Mouse (Mus musculus) cerebellum, adult 2 months (tissue): Measurements from ENCODE around the gene Calm3. TPM values are rescaled to one million over a fixed set of nuclear protein-coding genes. Genes with fewer than 3 reads are reported as not detected.

Source experiments
- DNase-seq, 2 experiments: peaks; one replicate each; pipeline ENCODE4 v3.0.0; 2021
- H3K27ac ChIP-seq: fragments of 200-500 bp; 2 replicates; pipeline ENCODE4 v1.5.1; 2012; ENCODE audit warnings: low read length, control low read depth, inconsistent platforms; ENCODE audit not compliant: insufficient read depth
- H3K27me3 ChIP-seq: fragments of 200-500 bp; 2 replicates; pipeline ENCODE4 v1.6.1; 2012; ENCODE audit warnings: inconsistent platforms, mild to moderate bottlenecking, low read length, moderate library complexity; ENCODE audit not compliant: control insufficient read depth, insufficient read depth
- H3K4me1 ChIP-seq: fragments of 200-500 bp; 2 replicates; pipeline ENCODE4 v1.6.1; 2011; ENCODE audit warnings: low read length; ENCODE audit not compliant: control insufficient read depth, insufficient read depth
- H3K4me3 ChIP-seq: fragments of 200-500 bp; replicated peaks from 2 replicates; pipeline ENCODE3; 2011; ENCODE audit warnings: mild to moderate bottlenecking, low read depth, low read length, control low read depth; ENCODE audit not compliant: insufficient read depth
- CTCF ChIP-seq: fragments of 200-500 bp; IDR thresholded peaks from 2 replicates; pipeline ENCODE4 v1.5.1; 2011; ENCODE audit warnings: low read depth, mild to moderate bottlenecking, control low read depth, low read length, moderate library complexity, borderline replicate concordance; ENCODE audit not compliant: insufficient read depth
- POLR2A ChIP-seq: fragments of 200-500 bp; IDR thresholded peaks from 2 replicates; pipeline ENCODE4 v1.6.1; 2011; ENCODE audit warnings: low read length, control low read depth, borderline replicate concordance; ENCODE audit not compliant: insufficient read depth
- WGBS: fragments of 180-500 bp; shearing (Covaris S2); methylation state at CpG from one replicate; pipeline ENCODE4 v1.1.7; 2018; 5-methylcytosine and 5-hydroxymethylcytosine counted together
- polyA plus RNA-seq: library from polyadenylated mRNA; depleted of rRNA; stranded (reverse); fragments of >200 nt; gene quantifications from 2 replicates; pipeline ENCODE4 v1.2.3, GENCODE M21; 2012

The Calm3 gene
- polyA plus RNA-seq, 1 experiment, result 1,504 TPM

DNA sequence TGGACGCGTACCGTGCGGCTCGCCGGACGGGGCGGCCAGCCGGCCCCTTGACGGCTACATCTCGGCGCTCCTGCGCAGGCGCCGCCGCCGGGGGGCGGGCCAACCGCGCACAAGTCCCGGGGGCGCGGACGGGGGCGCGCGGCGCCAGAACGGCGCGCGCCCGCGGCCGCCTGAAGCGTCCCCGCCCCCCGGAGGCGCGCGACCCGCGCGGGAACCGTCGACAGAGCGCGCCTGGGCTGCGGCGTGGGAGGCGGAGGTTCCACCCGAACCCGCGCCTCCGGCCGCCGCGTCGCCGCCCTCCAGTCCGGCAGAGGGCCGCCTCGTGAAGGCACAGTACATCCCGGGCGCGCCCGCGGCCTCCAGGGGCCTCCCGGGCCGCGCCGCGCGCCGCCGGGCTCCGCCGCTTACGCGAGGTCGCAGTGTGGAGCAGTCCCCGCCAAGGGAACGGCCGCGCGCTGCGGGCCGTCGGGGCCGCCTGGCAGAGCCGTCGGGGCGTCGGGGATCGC lies 38.6 kb downstream of the Calm3 start:
- no peak for TF ChIP-seq POLR2A
- no peak for TF ChIP-seq CTCF
- no peak overlapping the region for H3K27ac ChIP-seq
- H3K4me1 ChIP-seq, result no peaks in the 10 kb centered on the region
- WGBS, result 51% methylated on average over 95 of the region's 95 CpGs
- no peak for DNase-seq
- no peaks in the 10 kb centered on the region for H3K27me3 ChIP-seq
- no peak overlapping the region for H3K4me3 ChIP-seq

DNA sequence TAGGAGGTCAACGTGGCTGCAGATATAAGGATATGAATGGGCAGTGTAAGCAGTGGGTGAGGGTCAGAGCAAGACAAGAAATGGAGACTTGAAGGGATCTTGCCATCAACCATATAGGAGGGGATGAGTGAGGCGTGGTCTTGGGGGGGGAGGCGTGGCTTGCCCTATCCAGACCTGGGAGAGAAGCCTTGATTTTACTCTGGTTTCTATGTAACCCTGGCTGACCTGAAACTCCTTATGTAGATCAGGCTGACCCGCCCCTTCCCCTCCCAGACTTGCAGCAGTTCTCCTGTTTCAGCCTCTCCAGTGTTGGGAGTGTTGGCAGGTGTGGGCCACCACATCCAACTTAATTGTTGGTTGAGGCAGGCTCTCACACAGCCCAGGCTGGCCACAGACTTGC lies 39.6 kb downstream of the Calm3 start:
- 86% methylated on average over 4 of the region's 4 CpGs for WGBS
- no peak overlapping the region for H3K4me3 ChIP-seq
- DNase-seq, result no peak
- no peaks in the 10 kb centered on the region for H3K4me1 ChIP-seq
- H3K27ac ChIP-seq, result no peak overlapping the region
- TF ChIP-seq CTCF, result no peak
- no peaks in the 10 kb centered on the region for H3K27me3 ChIP-seq

DNA sequence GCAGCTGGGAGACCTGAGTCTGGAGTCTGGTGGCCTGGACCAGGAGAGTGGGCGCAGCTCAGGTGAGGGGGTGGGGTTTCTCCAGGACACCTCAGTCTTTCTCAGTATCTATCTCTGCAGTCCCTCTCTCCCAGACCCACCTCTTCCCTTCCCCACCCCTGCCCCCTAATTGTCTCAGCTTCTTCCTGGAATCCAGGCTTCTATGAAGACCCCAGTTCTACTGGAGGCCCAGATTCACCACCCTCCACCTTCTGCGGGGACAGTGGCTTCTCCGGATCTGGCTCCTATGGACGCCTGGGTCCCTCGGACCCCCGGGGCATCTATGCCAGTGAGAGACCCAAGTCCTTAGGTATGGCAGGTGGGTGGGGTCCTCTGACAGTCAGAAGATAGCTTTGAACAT lies 40.8 kb downstream of the Calm3 start:
- Histone ChIP-seq H3K4me3 (no peak overlapping the region), H3K4me1 (no peaks in the 10 kb centered on the region), H3K27me3 (no peaks in the 10 kb centered on the region), H3K27ac (no peak overlapping the region)
- no peak for TF ChIP-seq POLR2A
- whole genome bisulfite sequencing, result 88% methylated on average over 6 of the region's 6 CpGs
- DNase-seq, result no peak

GRCm38 (mm10) chr7:16880615-16881014 lies 43.3 kb downstream of the Calm3 start:
- WGBS, result 54% methylated on average over 5 of the region's 5 CpGs
- H3K27me3 ChIP-seq, result no peaks in the 10 kb centered on the region
- no peak overlapping the region for H3K4me3 ChIP-seq
- no peak for DNase-seq
- 0 out of 2 replicates have a peak overlapping the region, but pooled peaks have one; percentile 4 for H3K27ac ChIP-seq
- peaks cover 8% of the 10 kb centered on the region; the same call in 1 of the 2 replicates for H3K4me1 ChIP-seq
- TF ChIP-seq POLR2A (no peak), CTCF (no peak)

- no peak overlapping the region for H3K4me3 ChIP-seq
- WGBS, result 55% methylated on average over 9 of the region's 9 CpGs
- H3K4me1 ChIP-seq, result peaks cover 8% of the 10 kb centered on the region; the same call in 1 of the 2 replicates
- no peaks in the 10 kb centered on the region for H3K27me3 ChIP-seq
- H3K27ac ChIP-seq, result 0 out of 2 replicates have a peak overlapping the region, but pooled peaks have one; percentile 4
- DNase-seq, result no peak
- no peak for TF ChIP-seq POLR2A
- TF ChIP-seq CTCF, result no peak
These were observed 43.9 kb downstream of the Calm3 start for GRCm38 (mm10) chr7:16879796-16880547.

DNA sequence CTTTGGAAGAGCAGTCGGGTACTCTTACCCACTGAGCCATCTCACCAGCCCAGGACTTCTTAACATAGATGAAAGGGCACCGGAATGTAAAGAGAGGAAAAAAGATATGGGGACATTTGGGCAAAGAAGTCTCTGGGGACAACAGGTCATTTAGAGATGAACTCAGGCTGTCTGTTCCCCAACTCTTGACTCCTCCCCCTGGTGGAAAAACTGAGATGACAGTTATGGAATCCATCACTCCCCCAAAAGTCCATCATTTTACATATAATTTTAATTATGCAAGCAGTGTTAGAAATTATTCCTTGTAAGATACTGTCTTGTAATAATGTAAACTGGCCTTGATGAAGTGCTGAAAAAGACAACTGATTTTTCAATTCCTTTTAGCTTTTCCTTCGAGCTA lies 46.2 kb downstream of the Calm3 start:
- no peak for DNase-seq
- no peak overlapping the region for H3K27ac ChIP-seq
- H3K4me3 ChIP-seq, result no peak overlapping the region
- H3K4me1 ChIP-seq, result peaks cover 8% of the 10 kb centered on the region; the same call in 1 of the 2 replicates
- TF ChIP-seq CTCF (no peak), POLR2A (no peak)
- H3K27me3 ChIP-seq, result no peaks in the 10 kb centered on the region
- 89% methylated on average over 3 of the region's 3 CpGs for WGBS

- no peak overlapping the region for H3K27ac ChIP-seq
- TF ChIP-seq CTCF, result no peak
- TF ChIP-seq POLR2A, result no peak
- 22% methylated on average over 13 of the region's 13 CpGs for WGBS
- H3K4me3 ChIP-seq, result peak overlapping the region; percentile 100
- peak in 1 of 2 experiments; percentile 33 for DNase-seq
- H3K27me3 ChIP-seq, result no peaks in the 10 kb centered on the region
- peaks cover 8% of the 10 kb centered on the region for H3K4me1 ChIP-seq
These were observed 47.3 kb downstream of the Calm3 start for GRCm38 (mm10) chr7:16876608-16877007.

- no peak for TF ChIP-seq CTCF
- no peak for TF ChIP-seq POLR2A
- Histone ChIP-seq H3K27ac (no peak overlapping the region), H3K4me3 (peak overlapping the region; percentile 100), H3K27me3 (no peaks in the 10 kb centered on the region), H3K4me1 (peaks cover 8% of the 10 kb centered on the region)
- DNase-seq, result no peak
- WGBS, result 12% methylated on average over 11 of the region's 11 CpGs
These were observed 47.9 kb downstream of the Calm3 start for GRCm38 (mm10) chr7:16876006-16876405.
